Mouse (Mus musculus) spleen, postnatal 4 days (tissue): ENCODE results near the gene Angptl4.
A peak's percentile ranks its signal among the peaks of the same experiment; 100 is the strongest.
"Not testable (repeated sequence)": the region's sequence is repeated elsewhere in the genome, so short reads cannot be mapped to it uniquely, and the experiment has no call there.

Source experiments
- DNase-seq, 2 experiments: peaks; one replicate each; pipeline ENCODE4 v3.0.0; 2022; ENCODE audit warnings: low spot score in 2 of 2

Angptl4 gene

DNA sequence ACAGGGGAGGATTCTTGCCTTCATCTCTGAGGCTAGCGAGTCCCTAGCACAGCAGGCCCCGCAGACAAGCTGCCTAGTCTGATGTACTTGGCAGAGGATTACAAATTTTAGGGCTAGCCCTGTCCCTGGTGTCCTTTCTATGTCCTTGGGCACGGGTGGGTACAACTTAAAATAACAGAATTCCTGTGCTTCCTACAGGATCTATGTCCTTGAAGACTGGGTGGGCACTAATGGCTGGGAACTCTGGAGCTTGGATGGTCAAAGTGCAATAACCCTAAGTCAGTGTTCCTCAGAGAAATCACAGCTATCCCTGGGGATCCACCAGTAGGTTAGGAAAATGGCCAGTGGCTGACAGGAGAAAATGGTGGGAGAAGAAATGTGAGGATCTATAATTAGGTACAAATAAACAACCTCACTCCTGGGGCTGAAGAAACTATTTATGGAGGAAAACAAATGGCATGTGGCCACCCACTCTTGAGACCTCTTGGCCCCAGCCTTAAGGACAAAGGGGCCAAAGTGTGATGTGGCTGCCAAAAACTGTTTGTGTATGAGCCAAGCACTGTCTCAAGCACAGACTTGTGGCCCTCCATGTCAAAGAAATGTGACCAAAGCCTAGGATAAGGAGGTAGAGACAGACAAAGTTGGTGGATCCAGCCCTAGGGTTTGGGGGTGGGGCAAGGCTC is 25.4 kb downstream of the Angptl4 start:
- no peak for DNase-seq

DNA sequence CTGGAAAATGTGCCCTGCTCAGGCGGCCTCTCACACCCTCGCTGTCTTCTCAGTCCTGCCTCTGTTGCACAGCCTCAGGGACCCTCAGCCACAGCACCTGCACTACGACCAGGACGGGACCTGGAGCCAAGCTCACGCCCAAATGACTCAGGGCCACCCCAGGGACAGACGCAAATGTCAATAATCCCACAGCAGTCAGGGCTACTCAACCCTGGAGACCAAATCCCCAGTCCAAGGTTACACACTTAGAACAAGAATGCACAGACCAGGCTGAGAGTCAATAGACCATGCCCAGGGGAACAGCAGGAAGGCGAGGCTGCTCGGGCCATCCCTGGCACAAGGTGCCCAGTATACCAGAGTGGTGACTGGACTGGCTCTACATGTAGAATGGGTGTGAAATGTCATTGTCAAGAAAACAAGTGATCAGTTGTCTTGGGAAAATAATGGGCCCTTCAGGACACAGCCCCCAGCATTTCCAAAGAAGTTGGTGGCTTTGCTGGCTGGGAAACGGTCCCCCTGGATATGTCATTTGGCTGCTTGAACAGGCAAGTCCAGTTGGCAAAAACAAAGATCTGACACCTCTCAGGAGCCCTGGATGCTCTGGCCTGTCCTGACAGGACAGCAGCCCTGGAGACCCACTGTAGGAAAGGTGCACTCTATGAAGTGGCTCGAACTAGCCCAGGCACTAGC is 26.1 kb downstream of the Angptl4 start:
- DNase-seq = no peak

DNA sequence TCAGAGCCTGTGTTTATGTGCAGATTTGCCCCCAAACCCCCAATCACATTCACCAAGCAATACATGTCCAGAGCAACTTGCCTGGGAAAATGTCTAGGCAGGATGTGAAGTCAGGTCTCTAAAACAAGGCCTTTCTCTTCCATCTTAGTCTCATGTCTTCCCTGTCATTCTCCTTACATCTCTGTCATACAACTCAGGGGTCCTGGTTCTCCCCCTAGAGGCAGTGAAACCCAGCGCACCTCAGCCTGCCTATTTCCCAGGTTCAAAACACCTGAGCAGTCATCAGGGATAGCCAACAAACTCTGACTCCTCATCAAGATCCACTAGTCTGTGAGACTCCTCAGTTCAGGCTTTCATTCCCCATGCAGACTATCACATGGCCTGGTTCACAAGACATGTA is 27.0 kb downstream of the Angptl4 start:
- DNase-seq = no peak

DNA sequence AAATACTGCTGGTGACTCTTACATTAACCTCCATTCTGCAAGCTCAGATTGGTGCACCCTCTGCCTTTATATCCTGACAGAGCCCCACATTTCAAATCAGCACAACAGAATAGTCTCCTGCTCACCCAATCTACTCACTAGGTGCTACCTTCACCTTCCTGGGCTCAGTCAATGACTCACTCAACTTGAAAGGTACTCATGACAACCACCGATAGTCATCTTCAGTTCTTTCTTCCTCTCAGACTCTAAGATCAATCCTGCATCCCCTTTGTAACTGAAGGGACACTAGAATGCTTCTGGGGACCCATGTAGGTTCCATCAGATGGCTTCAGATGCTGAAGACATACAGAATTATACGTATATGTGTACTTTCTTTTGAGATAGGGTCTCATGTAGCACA is 29.3 kb downstream of the Angptl4 start:
- DNase-seq = no peak

DNA sequence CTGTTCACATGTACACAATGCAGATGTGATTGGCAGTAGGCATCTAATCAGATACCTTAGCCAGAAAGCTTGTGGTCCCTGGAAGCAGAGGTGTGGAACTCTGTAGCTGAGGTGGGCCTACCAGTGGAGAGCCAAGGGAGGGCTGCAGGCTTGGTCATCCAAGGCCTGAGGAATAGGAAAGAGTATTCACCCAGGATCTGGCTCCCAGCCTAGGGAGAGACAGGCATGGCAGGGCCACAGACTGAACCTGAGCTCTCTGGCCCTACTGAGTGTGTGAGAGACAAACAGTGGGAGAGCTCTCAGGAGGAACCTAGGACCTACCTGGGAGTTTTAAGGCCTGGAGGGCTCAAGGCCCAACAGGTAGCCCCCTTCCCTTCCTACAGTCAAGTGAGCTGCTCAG is 30.4 kb downstream of the Angptl4 start:
- DNase-seq = no peak

DNA sequence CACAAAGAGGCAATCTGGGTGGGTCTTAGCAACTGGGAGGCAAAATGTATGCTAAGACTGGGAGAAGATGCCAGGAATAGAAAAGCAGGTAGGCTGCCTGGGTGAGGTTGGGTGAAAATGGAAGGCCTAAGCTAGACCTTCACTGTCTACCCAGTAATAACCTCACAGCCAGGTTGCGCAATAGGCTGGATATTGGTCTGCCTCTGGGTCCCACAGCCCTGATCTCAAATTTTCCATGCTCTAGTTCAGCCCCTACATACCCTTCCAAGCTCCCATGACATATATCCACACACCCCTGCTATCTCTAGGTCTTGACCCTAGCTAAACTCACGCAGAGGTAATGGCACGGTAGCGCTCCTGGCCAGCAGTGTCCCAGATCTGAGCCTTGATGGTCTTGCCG is 32.2 kb downstream of the Angptl4 start:
- DNase-seq = no peak

DNA sequence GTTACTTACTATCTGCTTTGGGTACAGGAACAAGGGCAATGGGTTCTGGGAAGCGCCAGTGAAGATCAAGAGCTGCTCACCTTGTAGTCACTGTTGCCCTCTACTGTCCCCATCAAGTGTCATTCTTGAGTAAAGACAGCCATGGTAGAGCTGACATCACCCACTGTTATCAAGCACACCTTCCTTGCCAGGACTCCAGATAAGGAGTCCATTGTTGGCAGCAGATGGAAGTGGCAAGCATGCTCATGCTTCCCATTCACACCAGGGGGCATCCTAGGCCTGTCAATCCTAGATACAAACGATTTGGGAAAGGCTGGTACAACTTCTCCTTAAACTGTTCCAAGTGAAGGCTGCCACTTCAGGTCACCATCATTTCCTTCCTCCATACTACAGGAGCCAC is 35.6 kb downstream of the Angptl4 start:
- no peak for DNase-seq

DNA sequence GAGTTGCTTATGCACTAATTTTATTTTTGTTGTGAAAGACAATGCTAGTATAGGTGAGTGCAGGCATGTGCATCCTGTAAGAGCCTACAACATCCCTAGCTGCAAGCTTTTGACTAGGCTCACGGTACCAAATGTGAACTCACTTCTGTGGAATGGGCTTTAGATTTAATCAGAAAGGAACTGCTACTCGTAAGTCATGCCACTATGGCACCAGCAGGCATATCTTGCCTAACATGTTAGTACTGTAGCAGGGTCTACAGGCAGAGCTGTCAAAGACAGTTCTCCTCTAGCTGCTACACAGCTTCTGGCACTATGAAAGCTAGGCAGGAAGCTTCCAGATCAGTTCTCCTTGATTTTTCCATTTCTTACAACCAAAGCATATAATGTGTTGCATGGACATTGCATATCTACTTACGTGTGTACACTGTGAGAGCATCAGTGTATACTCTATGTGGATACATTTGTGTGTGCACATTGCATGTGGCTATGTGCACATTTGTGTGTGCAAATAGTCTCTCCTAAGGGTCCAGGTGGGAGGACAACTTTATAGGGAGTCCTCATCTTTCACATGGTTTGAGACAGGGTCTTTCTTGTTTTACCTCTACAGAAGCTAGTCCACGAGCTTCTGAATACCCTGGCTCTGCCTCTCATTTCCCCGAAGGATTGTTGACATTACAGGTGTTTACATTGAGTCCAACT is 36.8 kb downstream of the Angptl4 start:
- no peak for DNase-seq

DNA sequence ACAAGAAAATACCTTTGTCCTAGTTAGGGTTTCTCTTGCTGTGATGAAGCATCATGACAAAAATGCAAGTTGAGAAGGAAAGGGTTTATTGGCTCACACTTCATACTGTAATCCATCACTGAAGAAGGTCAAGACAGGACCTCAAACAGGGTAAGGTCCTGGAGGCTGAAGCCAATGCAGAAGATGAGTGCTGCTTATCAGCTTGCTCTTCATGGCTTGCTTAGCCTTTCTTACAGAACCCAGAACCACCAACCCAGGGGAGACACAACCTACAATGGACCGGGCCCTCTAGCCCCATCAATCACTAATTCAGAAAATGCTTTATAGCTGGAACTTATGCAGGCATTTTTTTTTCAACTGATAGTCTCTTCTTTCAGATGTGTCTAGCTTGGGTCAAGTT is 39.2 kb downstream of the Angptl4 start:
- DNase-seq = no peak

DNA sequence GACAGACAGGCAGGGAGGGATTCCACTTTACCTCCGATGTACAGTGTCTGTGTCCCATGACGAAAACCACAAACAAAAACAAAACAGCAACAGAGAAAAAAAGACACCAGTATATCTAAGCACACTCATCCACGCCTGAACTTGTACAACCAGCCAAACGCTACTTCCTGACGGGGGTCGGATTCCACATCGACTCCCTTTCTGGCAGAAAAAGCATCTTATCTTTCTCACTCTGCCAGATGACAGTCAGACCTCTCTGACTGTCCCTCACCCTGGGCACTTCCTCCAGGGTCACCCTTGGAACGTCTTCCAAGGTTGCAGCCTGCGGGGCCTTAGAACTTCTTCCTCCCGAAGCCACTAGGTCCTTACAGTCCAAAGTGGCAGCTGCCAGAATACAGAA is 48.1 kb downstream of the Angptl4 start:
- DNase-seq = not testable (repeated sequence)

DNA sequence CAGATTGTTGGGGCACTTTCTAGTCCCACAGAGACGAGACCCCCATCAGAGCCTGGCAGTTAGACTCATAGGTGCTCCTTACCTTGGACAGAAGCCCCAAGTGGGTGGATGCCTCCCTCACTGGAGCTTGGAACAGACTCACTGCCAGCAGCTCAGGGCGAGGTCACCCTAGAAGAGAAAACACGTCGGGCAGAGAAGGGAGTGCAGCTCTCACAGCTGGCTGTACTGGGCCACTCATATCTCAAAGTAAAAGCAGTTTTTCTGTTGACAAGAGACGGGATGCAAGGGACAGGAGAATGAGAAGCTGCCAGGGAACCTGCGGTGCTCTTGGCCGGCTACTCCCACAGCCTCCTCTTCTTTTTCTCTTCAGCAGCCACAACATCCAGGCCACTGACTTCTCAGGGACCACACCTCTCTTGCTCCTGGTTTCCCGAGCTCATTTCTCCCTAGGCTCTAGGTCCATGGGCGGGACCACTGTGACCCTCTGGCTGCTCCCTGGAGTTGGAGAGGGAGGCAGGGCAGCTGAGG is 49.0 kb downstream of the Angptl4 start:
- peak in 1 of 2 experiments; percentile 49 for DNase-seq

DNA sequence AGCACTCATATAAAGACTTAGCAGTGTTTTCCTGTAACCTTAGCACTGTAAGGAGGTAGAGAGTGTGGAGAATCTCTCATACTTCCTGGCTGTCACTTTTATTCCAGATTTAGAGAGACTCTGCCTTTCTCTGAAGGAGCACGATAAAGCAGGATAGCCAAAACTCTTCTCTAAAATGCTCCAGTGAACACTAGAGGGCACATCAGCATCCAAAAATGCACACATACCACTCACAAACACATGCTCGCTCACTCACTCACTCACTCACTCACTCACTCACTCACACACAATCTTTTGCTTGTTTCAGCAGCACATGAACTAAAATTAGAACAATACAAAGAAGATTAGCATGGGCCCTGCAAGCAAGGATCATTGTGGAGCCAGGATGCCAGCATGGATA is 52.4 kb downstream of the Angptl4 start:
- DNase-seq = no peak

DNA sequence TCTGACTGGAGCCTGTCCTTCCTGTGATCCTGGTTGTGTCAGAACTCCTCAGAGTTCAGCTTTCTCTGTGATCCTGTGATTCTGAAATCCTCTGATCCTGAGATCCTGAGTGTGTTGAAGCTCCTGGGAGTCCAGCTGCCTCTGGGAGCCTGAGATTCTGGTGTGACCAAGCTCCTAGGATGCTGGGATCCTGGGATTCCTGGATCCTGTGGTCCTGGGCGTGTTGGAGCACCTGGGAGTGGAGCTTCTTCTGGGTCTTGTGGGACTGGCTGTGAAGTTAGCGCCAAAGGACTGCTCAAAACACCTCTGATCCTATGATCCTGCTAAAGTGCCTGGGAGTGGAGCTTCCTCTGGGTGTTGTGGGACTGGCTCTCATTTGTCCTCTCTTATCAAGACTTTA is 53.2 kb downstream of the Angptl4 start:
- DNase-seq = no peak
